22 mouse cellular contexts compared by ENCODE assay signal in genomic region chr2:145668135-145668534, GRCm38 (mm10). TPM values are rescaled to one million over a fixed set of nuclear protein-coding genes. Genes with fewer than 3 reads are reported as not detected.
DNase-seq lines count a peak whose midpoint lies in the region; ATAC-seq and TF ChIP-seq lines count a peak whose summit lies in the region.
"Had no signal": no experiment of that assay in that cellular context is flagged by ENCODE, and none has a peak within 500 bp of the region (broad histone marks: within the 10 kb centered on the region; RNA-seq: fewer than 3 reads in every experiment).

No protein-coding gene starts in this region.

- H3K4me2 ChIP-seq in heart, embryonic 12.5 days: no peak overlapping the region
- H3K4me2 ChIP-seq in heart, postnatal 0 days (ENCODE audit: low read depth, low read length): no peak overlapping the region
- H3K4me2 ChIP-seq: embryonic facial prominence, embryonic 13.5 days; embryonic facial prominence, embryonic 15.5 days; forebrain, embryonic 12.5 days had no signal

- no peaks in the 10 kb centered on the region for H3K36me3 ChIP-seq in heart, embryonic 12.5 days
- no peaks in the 10 kb centered on the region for H3K36me3 ChIP-seq in heart, postnatal 0 days (replicated peaks; ENCODE audit: control insufficient read depth, insufficient read depth, low read length)
- H3K36me3 ChIP-seq in heart, adult 2 months (ENCODE audit: control insufficient read depth, insufficient read depth, low read length): no peaks in the 10 kb centered on the region
- H3K36me3 ChIP-seq: embryonic facial prominence, embryonic 13.5 days; embryonic facial prominence, embryonic 15.5 days; forebrain, embryonic 10.5 days; forebrain, embryonic 12.5 days had no signal

- TF ChIP-seq POLR2A in heart, adult 2 months (IDR thresholded peaks at IDR 0.05; ENCODE audit: insufficient read depth, low read depth, low read length): no peak

- no peaks in the 10 kb centered on the region for H3K79me2 ChIP-seq in heart, adult 2 months (replicated peaks; ENCODE audit: control insufficient read depth, insufficient read depth, low read length)

- H3K4me1 ChIP-seq in heart, embryonic 12.5 days (replicated peaks): peaks cover 8% of the 10 kb centered on the region
- 0 out of 2 replicates have a peak, but pooled peaks cover 8% of the 10 kb centered on the region for H3K4me1 ChIP-seq in heart, postnatal 0 days (ENCODE audit: control insufficient read depth, insufficient read depth)
- H3K4me1 ChIP-seq in heart, adult 2 months (ENCODE audit: control insufficient read depth, insufficient read depth, low read length): no peaks in the 10 kb centered on the region
- H3K4me1 ChIP-seq: embryonic facial prominence, embryonic 15.5 days; forebrain, embryonic 10.5 days; forebrain, embryonic 12.5 days had no signal

- DNase-seq in heart, adult 18-20 months: no peak
- DNase-seq in heart, postnatal 0 days (ENCODE audit: low spot score): no peak
- DNase-seq in heart, adult 2 months: no peak
- DNase-seq: adrenal gland, adult 2 months; adrenal gland, postnatal 10 days; adrenal gland, postnatal 25 days; cerebellum, adult 11 months; cerebellum, adult 18-20 months; cerebellum, adult 8-10 months; cerebellum, adult 9-11 months; cerebellum, postnatal 14 days; cerebellum, postnatal 36 days; embryo, embryonic 11 days had no signal

- peak; percentile 57; the same call in 1 of the 2 replicates for ATAC-seq in heart, embryonic 12.5 days (ENCODE audit: insufficient number of reproducible peaks, low FRiP score)
- peak; percentile 41; the same call in 1 of the 2 replicates for ATAC-seq in heart, postnatal 0 days (ENCODE audit: insufficient read depth, low read depth)
- ATAC-seq: forebrain, embryonic 14.5 days; forebrain, embryonic 16.5 days had no signal

- H3K27me3 ChIP-seq in heart, embryonic 12.5 days (replicated peaks): no peaks in the 10 kb centered on the region
- H3K27me3 ChIP-seq in heart, postnatal 0 days (ENCODE audit: control insufficient read depth, insufficient read depth, low read length): no peaks in the 10 kb centered on the region
- no peaks in the 10 kb centered on the region for H3K27me3 ChIP-seq in heart, adult 2 months (ENCODE audit: control insufficient read depth, insufficient read depth, low read length)
- H3K27me3 ChIP-seq: embryonic facial prominence, embryonic 13.5 days; embryonic facial prominence, embryonic 15.5 days had no signal

- H3K27ac ChIP-seq in heart, embryonic 12.5 days (ENCODE audit: poor library complexity, severe bottlenecking): no peak overlapping the region; the same call in 1 of the 2 replicates
- H3K27ac ChIP-seq in heart, postnatal 0 days (ENCODE audit: low read depth): no peak overlapping the region
- no peak overlapping the region for H3K27ac ChIP-seq in heart, adult 2 months
- H3K27ac ChIP-seq: embryonic facial prominence, embryonic 13.5 days; embryonic facial prominence, embryonic 15.5 days; forebrain, embryonic 10.5 days; forebrain, embryonic 12.5 days had no signal

- WGBS in heart, embryonic 12.5 days: 50% methylated on average over 4 of the region's 4 CpGs
- WGBS in heart, postnatal 0 days: 29% methylated on average over 4 of the region's 4 CpGs
- 39% methylated on average over 4 of the region's 4 CpGs for WGBS in heart, adult 2 months

- H3K9me3 ChIP-seq in heart, embryonic 12.5 days (replicated peaks): no peaks in the 10 kb centered on the region
- H3K9me3 ChIP-seq in heart, postnatal 0 days (replicated peaks; ENCODE audit: control insufficient read depth, low read length): no peaks in the 10 kb centered on the region
- H3K9me3 ChIP-seq: embryonic facial prominence, embryonic 13.5 days; embryonic facial prominence, embryonic 15.5 days; forebrain, embryonic 10.5 days; forebrain, embryonic 12.5 days had no signal

- no peak for TF ChIP-seq EP300 in heart, postnatal 0 days (IDR thresholded peaks at IDR 0.05; ENCODE audit: low read depth)
- no peak for TF ChIP-seq EP300 in heart, adult 2 months (IDR thresholded peaks at IDR 0.05; ENCODE audit: insufficient read depth, low read depth, low read length)

- H3K9ac ChIP-seq in heart, embryonic 12.5 days: no peak overlapping the region
- no peak overlapping the region for H3K9ac ChIP-seq in heart, postnatal 0 days (replicated peaks; ENCODE audit: low read depth, low read length)
- no peak overlapping the region for H3K9ac ChIP-seq in heart, adult 2 months (ENCODE audit: low read depth, low read length)
- H3K9ac ChIP-seq: embryonic facial prominence, embryonic 13.5 days; embryonic facial prominence, embryonic 15.5 days; forebrain, embryonic 12.5 days had no signal

- intact Hi-C loops in heart, adult 2 months (cut with DNase I): no loop called here

- TF ChIP-seq CTCF in heart, postnatal 0 days (IDR thresholded peaks at IDR 0.05; ENCODE audit: low read depth): no peak
- TF ChIP-seq CTCF in heart, adult 2 months (IDR thresholded peaks at IDR 0.05): no peak

- no peak overlapping the region for H3K4me3 ChIP-seq in heart, embryonic 12.5 days
- H3K4me3 ChIP-seq in heart, postnatal 0 days (ENCODE audit: low read depth, low read length): no peak overlapping the region
- no peak overlapping the region for H3K4me3 ChIP-seq in heart, adult 2 months
- H3K4me3 ChIP-seq: embryonic facial prominence, embryonic 13.5 days; embryonic facial prominence, embryonic 15.5 days; erythroblast, embryonic 14.5 days; forebrain, embryonic 10.5 days; forebrain, embryonic 12.5 days had no signal

RNA-seq across cellular contexts. Expression of gene Rin2, which starts 6.9 kb away (rescaled TPM):
- polyA plus RNA-seq in heart, embryonic 12.5 days (2016; fragmentation: Nextera tagmentation; extraction: Ambion mirVana): 19.0 and 22.7 TPM in 2 replicates
- 10 to 100 TPM; 17.5 to 18.5 TPM for total RNA-seq in heart, adult 18-20 months (2021)
- total RNA-seq in heart, postnatal 0 days (2014; rRNA removed; ENCODE audit: low replicate concordance): 13.9 and 16.8 TPM in 2 replicates
- 13.1 and 15.2 TPM in 2 replicates for polyA plus RNA-seq in heart, postnatal 0 days (2015; fragmentation: Nextera tagmentation; extraction: Ambion mirVana)
- total RNA-seq in heart, adult 2 months (2021): 10 to 100 TPM; 18.8 to 20.2 TPM
- 9.0 and 17.6 TPM in 2 replicates for polyA plus RNA-seq in heart, adult 2 months (2012; rRNA removed)
- total RNA-seq: MEL had no signal
